Mouse (Mus musculus) T-helper 2 cell (primary cell): ENCODE data around the gene Vti1b.
"Not testable (repeated sequence)": the region's sequence is repeated elsewhere in the genome, so short reads cannot be mapped to it uniquely, and the experiment has no call there.

ENCODE experiments used
- in situ Hi-C: fragments of 300-600 bp; cut with MboI, MseI; formaldehyde crosslinking; loops from one replicate; pipeline ENCODE4 v1.15.1; 2025; ENCODE audit warnings: high pct_unique_total_duplicates

Gene Vti1b

DNA sequence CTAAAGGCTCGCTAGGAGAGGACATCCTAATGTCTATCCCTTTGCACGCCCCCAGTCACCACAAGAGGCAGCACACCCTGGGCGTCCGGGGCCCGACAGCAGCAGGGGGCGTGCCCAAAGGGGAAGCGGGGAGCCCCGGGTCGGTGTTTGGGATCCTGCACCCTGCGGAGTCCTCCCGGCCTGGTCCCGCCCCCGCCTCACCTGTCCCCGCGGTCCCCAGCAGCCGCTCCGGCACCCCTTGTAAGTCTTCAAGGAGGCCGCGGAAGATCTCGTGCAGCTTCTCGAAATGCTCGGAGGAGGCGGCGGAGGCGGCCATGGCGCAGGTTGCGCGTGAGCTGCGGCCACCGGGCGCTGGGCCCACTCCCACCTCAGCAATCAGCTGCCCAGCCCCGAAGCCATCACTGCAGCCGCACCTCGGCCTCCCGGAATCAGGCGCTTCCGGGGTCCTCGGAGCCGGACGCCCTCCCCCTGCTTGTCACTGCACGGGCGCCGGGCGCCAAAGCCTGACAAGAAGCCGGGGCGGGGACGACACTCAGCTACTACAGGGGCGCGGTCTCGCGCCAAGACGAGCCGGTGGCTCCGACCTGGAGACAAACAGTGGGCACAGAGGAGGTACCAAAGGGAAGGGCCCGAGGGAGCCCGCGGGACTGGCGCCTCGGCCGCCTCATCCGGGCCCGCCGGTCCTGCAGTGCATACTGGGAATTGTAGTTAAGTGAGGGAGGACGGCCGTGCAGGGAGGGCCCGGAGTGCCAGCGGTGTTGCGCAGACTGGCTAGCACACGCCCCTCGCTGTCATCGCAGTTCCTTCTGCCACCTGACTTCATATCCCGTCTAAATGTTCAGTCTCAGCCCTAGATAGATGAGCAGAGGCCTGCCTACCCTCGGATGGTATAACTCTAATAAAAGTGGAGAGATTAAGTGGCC, at the start of gene Vti1b:
TSS of gene Vti1b (minus strand) at position 649 of the 923 bp plus-strand sequence.
- in situ Hi-C loops: loop anchor here (5.0 kb wide), 1 partner anchor 310 kb away; the partner anchor contains the start of genes Atp6v1d and Eif2s1

DNA sequence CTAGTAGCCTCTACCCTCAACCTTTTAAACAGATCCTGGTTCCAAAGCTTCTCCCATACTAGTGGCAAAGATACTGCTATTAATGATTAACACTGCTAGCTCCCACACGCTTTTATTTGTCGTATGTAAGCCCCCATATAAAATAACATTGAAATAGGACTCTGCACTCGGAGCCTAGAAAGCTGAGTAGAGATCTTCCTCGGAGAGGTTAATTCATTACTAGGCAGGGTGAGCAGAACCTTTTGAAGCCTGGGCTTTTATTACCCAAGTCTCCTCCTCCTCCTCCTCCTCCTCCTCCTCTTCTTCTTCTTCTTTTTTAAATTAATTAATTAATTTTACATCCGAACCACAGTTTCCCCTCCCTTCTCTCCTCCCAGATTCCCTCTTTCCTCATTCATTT, 45.0 kb upstream of the Vti1b start:
- in situ Hi-C loops: no loop called here

DNA sequence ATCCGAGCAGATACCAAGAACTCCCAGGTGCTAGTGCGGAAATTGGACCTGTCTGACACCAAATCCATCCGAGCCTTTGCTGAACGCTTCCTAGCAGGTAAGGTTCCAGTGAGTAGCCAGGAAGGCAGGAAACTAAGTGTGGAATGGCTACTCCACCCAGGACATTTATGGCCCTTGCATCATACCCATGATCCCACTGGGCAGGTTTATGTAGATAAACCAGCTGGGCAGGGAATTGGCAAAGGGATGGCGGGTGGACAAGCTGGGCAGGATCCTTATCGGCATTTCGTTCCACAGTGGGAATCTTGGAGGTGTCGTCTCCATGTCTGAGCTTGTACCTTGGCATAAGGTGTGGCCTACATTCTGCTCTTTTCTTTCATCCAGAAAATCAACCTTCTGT, 39.0 kb upstream of the Vti1b start:
- in situ Hi-C loops: no loop called here

DNA sequence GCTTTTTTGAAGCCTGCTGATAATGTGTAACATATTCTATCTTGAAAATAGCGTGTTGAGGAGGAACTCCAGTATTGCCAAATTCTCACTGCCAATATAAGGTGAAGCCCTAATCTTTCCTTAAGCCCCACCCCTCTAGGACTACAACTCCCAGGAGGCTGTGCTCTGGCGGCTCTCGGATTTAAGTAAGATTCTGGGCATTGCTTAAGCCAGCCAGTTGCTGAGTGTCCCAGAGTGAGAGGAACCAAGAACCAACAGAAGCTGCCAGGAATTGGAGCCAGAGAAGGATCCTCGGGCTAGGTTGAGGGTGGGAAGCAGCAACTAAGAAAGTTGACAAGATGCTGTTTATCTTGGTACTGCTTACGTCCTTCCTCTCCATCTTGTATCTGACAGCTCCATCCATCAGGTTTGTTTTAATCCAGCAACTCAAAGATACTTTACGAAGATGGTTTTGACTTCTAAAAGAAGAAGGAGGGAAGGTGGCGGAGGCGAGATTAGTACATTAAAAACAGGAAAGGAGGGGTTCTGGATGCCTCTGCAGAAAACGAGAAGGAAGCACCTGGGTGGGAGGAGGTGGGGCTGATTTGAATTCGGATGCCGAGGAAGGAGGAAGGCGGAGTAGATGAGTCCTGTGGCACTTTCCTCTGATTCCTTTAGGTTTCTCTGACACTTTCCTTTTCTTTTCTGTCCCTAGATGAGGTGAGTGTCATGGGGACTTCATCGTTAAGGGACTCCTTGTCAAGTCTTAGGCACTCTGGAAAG, 36.4 kb upstream of the Vti1b start, which contains the start of gene Rdh12:
TSS of gene Rdh12 (plus strand) at position 212 of the 762 bp plus-strand sequence.
- in situ Hi-C loops: no loop called here

DNA sequence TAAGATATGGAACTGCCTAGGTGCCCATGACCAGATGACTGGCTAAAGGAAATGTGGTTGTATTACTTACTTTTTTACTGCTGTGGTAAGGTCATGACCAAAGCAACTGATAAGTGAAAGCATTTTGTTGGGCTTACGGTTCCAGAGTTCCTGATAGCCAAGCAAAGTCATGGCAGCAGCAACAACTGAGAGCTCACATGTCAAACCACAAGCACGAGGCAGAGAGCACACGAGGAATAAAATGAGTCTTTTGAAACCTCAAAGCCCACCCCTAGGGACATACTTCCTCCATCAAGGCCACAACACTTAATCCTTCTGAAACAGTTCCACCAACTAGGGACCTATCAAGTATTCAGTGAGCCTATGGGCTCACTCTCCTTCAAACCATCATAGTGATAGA, 29.4 kb upstream of the Vti1b start:
- in situ Hi-C loops: no loop called here

DNA sequence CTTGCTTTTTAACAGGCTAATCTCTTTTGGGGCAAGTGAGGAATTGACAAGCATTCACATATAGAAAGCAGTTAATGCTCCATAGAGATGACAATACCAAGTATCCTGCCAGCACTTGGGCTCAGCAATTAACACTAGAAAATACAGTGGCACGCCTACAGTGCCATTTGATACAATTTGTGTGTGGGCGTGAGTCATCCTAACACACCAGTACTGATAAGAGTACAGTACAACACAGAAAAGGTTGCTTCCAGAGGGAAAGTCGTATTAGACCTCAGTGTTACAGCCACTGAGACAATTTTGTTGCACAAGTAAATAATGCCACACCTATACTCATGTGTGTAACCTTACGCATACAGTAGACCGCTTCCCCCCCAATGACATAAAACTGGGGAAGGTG, 24.6 kb upstream of the Vti1b start:
- in situ Hi-C loops: no loop called here

DNA sequence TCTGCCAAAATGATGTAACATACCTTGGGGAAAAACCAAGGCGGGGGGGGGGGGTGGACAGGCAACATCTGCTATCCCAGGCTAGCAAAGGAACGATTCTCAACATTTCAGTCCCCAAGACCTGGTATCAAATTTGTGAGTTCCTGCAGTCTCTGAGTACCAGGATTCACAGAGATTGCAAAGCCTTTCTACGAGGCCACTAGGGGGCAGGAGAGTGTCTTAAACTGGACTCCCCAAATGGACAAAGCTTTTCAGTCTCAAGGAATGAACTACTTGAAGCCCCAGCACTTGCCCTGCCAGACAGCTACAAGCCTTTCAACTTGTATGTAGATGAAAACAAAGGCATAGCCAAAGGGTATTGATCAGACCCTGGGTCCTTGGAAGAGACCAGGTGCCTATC, 21.0 kb upstream of the Vti1b start:
- in situ Hi-C loops: loop anchor here (5.0 kb wide), 1 partner anchor 104 kb away; the partner anchor contains the start of genes Rad51b and Zfyve26

DNA sequence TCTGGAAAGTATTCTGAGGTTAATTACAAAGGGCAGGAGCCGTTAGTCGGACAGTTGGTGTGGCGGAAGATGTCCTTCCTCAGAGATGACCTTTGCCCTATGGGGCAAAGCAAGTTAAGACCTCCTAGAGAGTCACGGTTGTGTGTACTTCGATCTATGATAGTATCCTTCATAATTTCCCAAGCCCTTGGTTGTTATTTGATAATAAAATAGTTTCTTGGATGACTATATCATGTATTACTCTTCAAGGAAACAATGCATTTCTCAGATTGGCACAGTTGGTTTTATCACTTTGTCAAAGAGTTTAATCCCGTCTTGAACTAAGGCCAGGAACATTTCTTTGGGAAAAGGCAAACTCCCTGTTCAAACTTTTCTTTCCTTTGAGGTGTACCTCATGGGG, 19.7 kb upstream of the Vti1b start, which contains the start of gene Rdh11:
TSS of gene Rdh11 (minus strand) at position 101 of the 400 bp plus-strand sequence.
- in situ Hi-C loops: loop anchor here (5.0 kb wide), 1 partner anchor 105 kb away; the partner anchor contains the start of genes Rad51b and Zfyve26

DNA sequence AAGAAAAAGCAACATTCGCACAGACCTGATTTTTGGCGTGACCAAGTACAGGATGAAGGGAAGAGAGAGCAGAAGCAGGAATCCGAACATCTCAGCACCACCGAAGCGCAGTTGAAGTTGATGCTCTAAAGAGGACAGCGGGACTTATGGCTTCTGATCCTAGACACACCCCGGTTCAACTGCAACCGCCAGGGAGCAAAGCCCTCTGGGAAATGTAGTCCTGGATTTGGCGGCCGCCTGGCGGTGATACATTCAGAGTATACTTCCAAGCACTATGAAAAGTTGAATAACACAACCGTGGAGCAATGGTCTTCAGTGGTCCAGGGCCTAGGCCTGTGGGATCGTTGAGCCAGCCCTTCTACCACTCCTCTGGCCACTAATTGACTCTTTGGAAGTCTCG, 19.2 kb upstream of the Vti1b start:
- in situ Hi-C loops: loop anchor here (5.0 kb wide), 1 partner anchor 106 kb away; the partner anchor contains the start of genes Rad51b and Zfyve26

DNA sequence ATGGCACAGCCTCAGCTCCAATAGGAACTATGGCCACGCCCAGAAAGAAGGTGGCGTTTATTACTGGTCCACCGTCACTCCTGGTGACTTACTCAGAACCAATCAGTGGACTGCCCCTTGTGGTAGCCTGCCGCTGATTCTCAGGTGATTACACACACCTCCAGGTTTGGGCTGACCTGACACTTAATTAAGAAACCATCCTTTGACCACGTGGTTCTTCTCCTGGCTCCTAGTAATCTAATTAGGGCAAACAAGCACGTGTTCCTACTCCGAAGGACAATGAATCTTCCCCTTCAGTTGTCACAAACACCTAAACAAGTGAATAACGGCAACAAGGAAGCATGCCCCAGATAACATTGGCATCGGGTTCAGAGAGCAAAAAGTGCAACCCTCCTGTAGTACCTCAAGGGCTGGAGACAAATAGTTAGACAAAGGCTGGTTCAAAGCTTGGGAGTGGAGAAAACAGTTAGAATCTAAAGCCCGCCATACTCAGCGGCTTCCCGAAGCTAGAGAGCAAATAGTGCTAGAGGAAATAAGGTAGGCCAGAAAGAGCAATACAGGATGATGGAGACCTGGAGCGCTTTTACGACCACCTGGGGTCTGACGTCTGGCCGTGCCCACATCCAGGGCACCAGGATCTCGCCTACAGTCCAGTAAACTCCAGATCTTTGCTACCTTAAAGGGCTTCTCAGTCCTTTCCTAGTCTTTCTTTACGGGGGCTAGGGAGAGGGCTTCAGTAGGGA, 18.6 kb upstream of the Vti1b start:
- in situ Hi-C loops: loop anchor here (5.0 kb wide), 1 partner anchor 106 kb away; the partner anchor contains the start of genes Rad51b and Zfyve26

DNA sequence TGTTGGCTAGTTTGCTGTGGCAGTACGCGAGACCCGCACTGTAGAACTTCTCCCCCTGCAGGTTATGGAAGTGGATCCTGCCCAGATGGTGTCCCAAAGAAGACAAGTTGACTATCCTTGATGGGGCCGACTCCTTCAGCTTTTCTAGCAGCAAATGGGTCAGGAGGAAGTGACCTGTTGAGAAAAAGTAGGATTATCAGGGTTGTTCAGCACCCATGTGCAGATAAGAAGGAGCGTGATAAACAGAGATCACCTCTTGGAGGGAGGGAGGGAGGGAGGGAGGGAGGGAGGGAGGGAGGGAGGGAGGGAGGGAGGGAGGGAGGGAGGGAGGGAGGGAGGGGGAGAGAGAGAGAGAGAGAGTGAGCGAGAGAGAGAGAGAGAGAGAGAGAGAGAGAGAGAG, 12.7 kb upstream of the Vti1b start:
- in situ Hi-C loops: not testable (repeated sequence)

DNA sequence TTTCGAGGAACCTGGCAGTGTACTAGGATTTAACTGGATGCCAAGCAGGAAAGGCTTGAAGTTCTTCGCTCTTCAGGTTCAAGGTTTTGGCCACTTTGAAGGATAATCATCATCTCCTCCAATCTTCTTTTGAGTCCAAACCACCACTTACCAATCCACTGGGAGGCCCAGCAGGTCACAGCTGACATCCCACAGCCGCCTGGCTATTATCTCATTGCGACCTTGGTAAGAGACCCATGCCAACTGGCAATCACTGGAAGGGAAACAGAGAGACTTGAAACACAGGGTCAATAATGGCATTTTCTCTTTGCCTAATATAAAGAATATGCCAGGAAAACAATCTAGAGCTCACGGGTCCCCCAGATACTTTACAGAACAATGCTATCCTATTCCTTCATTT, 3.5 kb upstream of the Vti1b start:
- in situ Hi-C loops: no loop called here

DNA sequence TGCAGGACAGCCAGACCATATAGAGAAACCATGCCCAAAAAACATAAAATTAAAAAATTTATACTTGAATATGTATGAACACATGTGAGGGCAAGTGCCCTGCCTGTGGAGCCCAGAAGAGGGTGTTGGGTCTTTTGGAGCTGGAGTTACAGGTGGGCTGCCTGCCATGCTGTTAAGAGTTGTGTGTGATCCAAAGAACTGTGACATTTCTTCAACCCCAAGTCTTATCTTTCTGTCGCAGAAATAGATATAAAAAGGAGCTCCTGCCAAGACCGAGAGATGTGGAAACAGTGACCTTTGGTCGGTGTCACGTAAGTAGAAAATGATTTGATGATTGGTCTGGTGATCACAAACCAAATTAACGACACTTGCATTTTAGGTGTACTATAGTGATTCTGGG, 1.3 kb upstream of the Vti1b start:
- in situ Hi-C loops: loop anchor here (5.0 kb wide), 1 partner anchor 311 kb away; the partner anchor contains the start of genes Atp6v1d and Eif2s1

DNA sequence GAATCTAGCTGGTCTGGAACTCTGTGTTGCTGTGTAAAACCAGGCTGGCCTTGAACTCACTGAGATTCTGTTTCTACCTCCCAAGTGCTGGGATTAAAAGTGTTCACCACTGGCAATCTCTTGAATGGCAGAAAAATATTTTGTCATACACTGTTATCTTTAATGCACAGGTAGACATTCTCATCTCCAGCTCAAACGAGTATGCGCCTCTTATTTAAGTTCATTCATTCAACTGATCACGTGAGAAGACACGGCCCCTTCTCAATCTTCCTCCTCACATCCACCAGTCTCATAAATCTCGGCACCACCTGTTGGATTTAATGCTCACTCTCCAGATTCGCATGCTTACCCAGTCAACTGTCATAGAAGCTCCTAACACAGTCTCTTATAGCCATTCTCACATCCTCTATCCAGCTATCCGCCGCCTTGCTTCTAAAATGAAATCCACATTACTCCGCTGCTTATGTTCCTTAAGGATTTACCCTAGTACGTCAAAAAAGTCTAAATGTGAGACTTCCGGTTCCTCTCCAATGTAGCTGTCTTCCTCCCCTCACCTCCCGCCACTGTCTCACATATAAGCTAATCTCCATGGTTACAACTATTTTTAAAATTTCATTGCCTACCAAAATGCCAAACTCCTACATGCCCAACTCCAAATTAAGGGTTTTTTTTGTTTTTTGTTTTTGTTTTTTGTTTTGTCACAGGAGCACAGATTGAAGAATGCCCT, 1.0 kb downstream of the Vti1b start:
- in situ Hi-C loops: loop anchor here (5.0 kb wide), 1 partner anchor 309 kb away; the partner anchor contains the start of genes Atp6v1d and Eif2s1

DNA sequence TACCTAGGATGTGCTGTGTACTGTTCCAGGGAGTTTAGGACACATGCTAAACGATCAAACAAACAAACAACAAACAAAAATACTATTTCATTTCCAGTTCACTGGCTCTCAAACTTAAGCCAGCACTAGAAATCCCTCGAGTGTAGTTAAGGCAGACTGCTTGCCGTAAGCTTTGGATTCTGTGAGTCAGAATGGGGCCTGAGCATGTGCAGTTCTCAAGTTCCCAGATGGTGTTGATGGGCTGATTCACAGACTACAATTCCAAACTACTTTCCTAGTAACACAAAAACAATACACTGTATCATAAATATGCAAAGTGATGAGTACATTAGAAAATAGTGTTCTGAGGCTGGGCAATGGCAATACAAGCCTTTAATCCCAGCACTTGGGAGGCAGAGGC, 2.0 kb downstream of the Vti1b start:
- in situ Hi-C loops: loop anchor here (5.0 kb wide), 1 partner anchor 308 kb away; the partner anchor contains the start of genes Atp6v1d and Eif2s1

DNA sequence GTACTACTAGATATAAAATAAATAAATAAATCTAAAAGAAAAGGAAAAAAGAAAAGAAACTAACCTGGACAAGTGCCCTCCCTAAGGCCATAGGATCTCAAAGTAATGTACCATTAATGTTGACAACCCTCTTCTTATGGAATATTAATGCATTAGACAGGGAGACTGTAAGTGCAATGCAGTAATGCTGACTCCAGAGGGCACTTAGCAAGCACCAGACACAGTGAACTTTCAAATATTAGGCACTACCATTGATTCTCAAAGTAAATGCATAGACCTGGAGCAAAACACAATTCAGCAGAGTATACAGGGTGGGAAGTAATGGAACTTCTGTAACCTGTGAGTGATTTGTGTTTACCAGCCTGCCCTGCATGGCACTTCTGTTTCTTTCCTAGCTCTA, 3.3 kb downstream of the Vti1b start:
- in situ Hi-C loops: no loop called here

DNA sequence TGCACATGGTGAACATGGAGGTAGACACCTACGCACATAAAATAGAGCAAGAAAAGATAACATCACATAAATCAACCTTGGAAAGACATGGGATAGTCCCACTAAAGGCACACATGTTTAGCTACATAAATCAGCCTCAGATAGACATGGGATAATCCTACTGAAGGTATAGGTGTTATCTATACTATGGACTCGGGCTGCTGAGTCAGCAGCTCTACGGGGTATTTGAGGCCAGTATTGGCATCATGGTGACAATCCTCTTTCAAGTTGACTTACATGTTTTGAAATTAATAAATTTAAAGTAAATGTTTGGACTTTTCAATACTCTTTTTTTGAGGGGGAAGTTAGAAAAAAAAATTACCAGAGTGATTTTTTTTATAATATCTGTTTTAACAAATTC, 9.6 kb downstream of the Vti1b start:
- in situ Hi-C loops: no loop called here

DNA sequence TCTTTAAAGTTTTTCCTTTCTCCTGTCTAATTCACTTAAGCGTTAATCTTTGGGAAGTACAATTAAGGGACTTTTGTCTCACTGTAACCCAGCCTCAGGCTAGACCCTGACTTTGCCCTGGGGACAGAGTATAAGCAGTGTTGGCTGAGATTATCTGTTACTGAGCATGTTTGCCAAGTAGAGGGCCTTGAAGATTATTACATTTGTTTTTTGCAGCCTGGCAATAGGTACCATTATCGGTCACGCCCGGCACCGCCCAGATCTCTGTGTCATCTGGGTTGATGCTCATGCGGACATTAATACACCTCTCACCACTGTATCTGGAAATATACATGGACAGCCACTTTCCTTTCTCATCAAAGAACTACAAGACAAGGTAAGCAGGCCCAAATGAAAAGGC, 22.8 kb downstream of the Vti1b start:
- in situ Hi-C loops: no loop called here

DNA sequence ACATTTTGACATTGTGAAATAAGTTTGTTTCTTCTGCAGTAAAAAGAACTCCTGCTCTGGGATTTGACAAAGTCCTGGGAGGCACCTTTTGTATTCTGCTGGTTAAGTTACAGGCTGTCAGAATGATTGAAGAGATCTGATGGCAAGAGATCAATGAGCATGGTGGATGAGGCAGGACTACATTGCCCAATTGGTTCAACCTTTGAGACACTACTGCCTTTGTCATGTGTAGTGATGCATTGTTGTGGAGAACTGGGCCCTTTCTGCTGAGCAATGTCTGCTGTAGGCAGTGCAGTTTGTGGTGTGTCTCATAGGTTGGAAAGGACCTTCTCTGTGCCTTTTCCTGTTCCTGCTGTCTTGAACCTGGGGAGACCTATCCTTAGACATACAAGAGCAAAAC, 31.1 kb downstream of the Vti1b start:
- in situ Hi-C loops: no loop called here

DNA sequence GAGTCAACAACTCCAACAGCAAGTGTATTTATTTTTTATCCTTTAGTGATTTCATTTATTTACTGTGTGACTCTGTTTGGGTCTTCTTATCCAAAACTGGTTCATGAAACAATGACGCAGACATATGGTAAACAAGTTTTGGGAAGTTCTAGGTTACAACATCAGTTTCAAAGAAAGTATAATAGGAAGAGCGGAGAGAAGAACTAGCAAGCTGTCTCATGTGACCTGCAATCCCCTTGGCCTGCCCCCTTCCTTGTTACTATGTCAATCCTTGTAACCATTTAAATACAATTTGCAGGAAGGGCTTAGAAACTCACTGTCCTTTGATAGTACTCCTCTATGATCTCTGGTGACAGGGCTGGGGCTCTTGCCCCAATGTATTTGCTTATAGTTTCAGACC, 31.7 kb downstream of the Vti1b start:
- in situ Hi-C loops: no loop called here
